Mouse (Mus musculus) adrenal gland, adult 2 months (tissue): ENCODE measurements around the gene Cyp11a1. TPM values are rescaled to one million over a fixed set of nuclear protein-coding genes. Genes with fewer than 3 reads are reported as not detected.

ENCODE experiments used
- polyA plus RNA-seq: library from polyadenylated mRNA; depleted of rRNA; stranded (reverse); fragments of >200 nt; gene quantifications from 2 replicates; pipeline ENCODE4 v1.2.3, GENCODE M21; 2012; rRNA removed
- total RNA-seq, 2 experiments: library from RNA; stranded (reverse); gene quantifications; 2 replicates each; pipeline ENCODE4 v1.2.3; 2021

The Cyp11a1 gene
- total and polyA plus RNA-seq, 3 experiments, result 1,873 to 7,422 (median 6,621) TPM

Other genes starting within 250 kb of the Cyp11a1 start
- 10 to 100 TPM; 52.2 to 87.8 TPM for gene Clk3, start 240.6 kb upstream of the Cyp11a1 start, total RNA-seq
- gene Clk3, start 240.6 kb upstream of the Cyp11a1 start, polyA plus RNA-seq, result 45.7 and 60.6 TPM in 2 replicates
- 1 to 10 TPM; 3.4 to 5.5 TPM for gene Arid3b, start 169.6 kb upstream of the Cyp11a1 start, total RNA-seq
- gene Arid3b, start 169.6 kb upstream of the Cyp11a1 start, polyA plus RNA-seq, result 6.9 and 8.8 TPM in 2 replicates
- 10 to 100 TPM; 73.9 to 81.5 TPM for gene Ubl7, start 95.4 kb upstream of the Cyp11a1 start, total RNA-seq
- gene Ubl7, start 95.4 kb upstream of the Cyp11a1 start, polyA plus RNA-seq, result 273 and 305 TPM in 2 replicates
- gene Sema7a, start 66.3 kb upstream of the Cyp11a1 start, total RNA-seq, result 10 to 100 TPM in 1 of 2 experiments, 1 to 10 TPM in 1; 8.2 to 17.0 TPM
- gene Sema7a, start 66.3 kb upstream of the Cyp11a1 start, polyA plus RNA-seq, result 54.9 and 59.4 TPM in 2 replicates
- 1 to 10 TPM; 1.5 to 1.8 TPM for gene Stra6, start 57.4 kb downstream of the Cyp11a1 start, total RNA-seq
- gene Stra6, start 57.4 kb downstream of the Cyp11a1 start, polyA plus RNA-seq, result 2.0 and 2.6 TPM in 2 replicates
- under 1 TPM; 0.21 to 0.84 TPM for gene Ccdc33, start 112.4 kb downstream of the Cyp11a1 start, total RNA-seq
- gene Ccdc33, start 112.4 kb downstream of the Cyp11a1 start, polyA plus RNA-seq, result 0.18 and 0.34 TPM in 2 replicates
- gene Islr, start 197.9 kb downstream of the Cyp11a1 start, total RNA-seq, result 10 to 100 TPM; 23.5 to 30.9 TPM
- 93.8 and 107 TPM in 2 replicates for gene Islr, start 197.9 kb downstream of the Cyp11a1 start, polyA plus RNA-seq
- 1 to 10 TPM; 1.5 to 2.0 TPM for gene Islr2, start 197.9 kb downstream of the Cyp11a1 start, total RNA-seq
- gene Islr2, start 197.9 kb downstream of the Cyp11a1 start, polyA plus RNA-seq, result 1.3 and 2.0 TPM in 2 replicates
- 10 to 100 TPM; 20.8 to 28.0 TPM for gene Pml, start 243.4 kb downstream of the Cyp11a1 start, total RNA-seq
- 27.7 and 33.4 TPM in 2 replicates for gene Pml, start 243.4 kb downstream of the Cyp11a1 start, polyA plus RNA-seq
- gene Stoml1, start 246.8 kb downstream of the Cyp11a1 start, total RNA-seq, result 10 to 100 TPM; 13.8 to 17.2 TPM
- gene Stoml1, start 246.8 kb downstream of the Cyp11a1 start, polyA plus RNA-seq, result 38.1 and 38.4 TPM in 2 replicates